Mouse (Mus musculus) liver, adult 2 months (tissue): ENCODE results near the gene Pigs. TPM values are rescaled to one million over a fixed set of nuclear protein-coding genes. Genes with fewer than 3 reads are reported as not detected.

ENCODE experiments used
- DNase-seq: peaks from one replicate; pipeline ENCODE4 v3.0.0-alpha.2; 2011; ENCODE audit warnings: low read depth, low spot score; ENCODE audit errors: extremely low read depth
- H3K27ac ChIP-seq: fragments of 200-500 bp; replicated peaks from 2 replicates; pipeline ENCODE4 v1.5.1; 2012; ENCODE audit warnings: low read depth, mild to moderate bottlenecking, control low read depth, inconsistent platforms, low read length; ENCODE audit not compliant: insufficient read depth
- H3K27me3 ChIP-seq: fragments of 200-500 bp; 2 replicates; pipeline ENCODE4 v1.6.1; 2012; ENCODE audit warnings: mild to moderate bottlenecking, moderate library complexity, low read length, inconsistent platforms; ENCODE audit not compliant: control insufficient read depth, insufficient read depth
- H3K36me3 ChIP-seq: fragments of 200-500 bp; 2 replicates; pipeline ENCODE4 v1.6.1; 2012; ENCODE audit warnings: low read length, inconsistent platforms; ENCODE audit not compliant: control insufficient read depth, insufficient read depth
- H3K4me1 ChIP-seq: fragments of 200-500 bp; 2 replicates; pipeline ENCODE4 v1.6.1; 2011; ENCODE audit warnings: low read length; ENCODE audit not compliant: control insufficient read depth, insufficient read depth
- H3K4me3 ChIP-seq: fragments of 200-500 bp; 2 replicates; pipeline ENCODE4 v1.5.1; 2011; ENCODE audit warnings: low read depth, mild to moderate bottlenecking, control low read depth, low read length, moderate library complexity; ENCODE audit not compliant: insufficient read depth
- H3K79me2 ChIP-seq: fragments of 200-500 bp; 2 replicates; pipeline ENCODE4 v1.6.1; 2012; ENCODE audit warnings: inconsistent platforms, mild to moderate bottlenecking, low read length, moderate library complexity; ENCODE audit not compliant: control insufficient read depth, insufficient read depth
- H3K9ac ChIP-seq: fragments of 200-500 bp; 2 replicates; pipeline ENCODE4 v1.6.1; 2012; ENCODE audit warnings: low read depth, mild to moderate bottlenecking, control low read depth, inconsistent platforms, low read length
- CTCF ChIP-seq: fragments of 200-500 bp; IDR thresholded peaks from 2 replicates; pipeline ENCODE4 v1.5.1; 2011; ENCODE audit warnings: low read depth, low read length, control low read depth
- POLR2A ChIP-seq: fragments of 200-500 bp; IDR thresholded peaks from 2 replicates; pipeline ENCODE4 v1.6.1; 2011; ENCODE audit warnings: low read length, control low read depth; ENCODE audit not compliant: insufficient read depth; ENCODE audit errors: extremely low read depth
- WGBS: fragments of 180-500 bp; shearing (Covaris S2); methylation state at CpG from one replicate; pipeline ENCODE4 v1.1.7; 2018; 5-methylcytosine and 5-hydroxymethylcytosine counted together
- polyA plus RNA-seq: library from polyadenylated mRNA; depleted of rRNA; stranded (reverse); fragments of >200 nt; gene quantifications from 2 replicates; pipeline ENCODE4 v1.2.3, GENCODE M21; 2012
- total RNA-seq: library from RNA; depleted of rRNA; stranded (reverse); fragments of >200 nt; gene quantifications from 2 replicates; pipeline ENCODE4 v1.2.3, GENCODE M21; 2014

Pigs gene
- total and polyA plus RNA-seq, 2 experiments = 6.6 to 35.5 TPM

- Histone ChIP-seq H3K36me3 (no peaks in the 10 kb centered on the region), H3K9ac (no peak overlapping the region), H3K79me2 (no peaks in the 10 kb centered on the region), H3K27me3 (no peaks in the 10 kb centered on the region), H3K4me3 (no peak overlapping the region), H3K27ac (no peak overlapping the region), H3K4me1 (peaks cover 14% of the 10 kb centered on the region)
- 96% methylated on average over 10 of the region's 10 CpGs for WGBS
- peak; percentile 56 for DNase-seq
- TF ChIP-seq POLR2A (no peak), CTCF (peak; percentile 75)
Observed at GRCm38 (mm10) chr11:78347070-78347754, 19.0 kb downstream of the Pigs start.

DNA sequence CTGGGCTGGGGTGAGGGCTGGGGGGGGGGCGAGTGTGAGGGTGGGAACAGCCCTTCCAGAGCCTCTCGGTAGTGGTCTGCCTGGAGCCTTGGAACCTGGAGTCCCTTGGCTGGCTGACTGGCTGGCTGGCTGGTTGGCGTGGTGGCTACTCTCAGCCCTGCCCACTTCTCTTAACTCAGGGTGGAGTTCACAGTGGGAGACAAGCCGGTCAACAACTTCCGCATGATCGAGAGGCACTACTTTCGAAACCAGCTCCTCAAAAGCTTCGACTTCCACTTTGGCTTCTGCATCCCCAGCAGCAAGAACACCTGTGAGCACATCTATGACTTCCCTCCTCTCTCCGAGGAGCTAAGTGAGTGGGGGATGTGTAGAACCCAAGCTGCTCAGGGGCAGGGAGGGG, 19.7 kb downstream of the Pigs start:
- H3K27ac ChIP-seq = no peak overlapping the region
- H3K4me1 ChIP-seq = peaks cover 14% of the 10 kb centered on the region
- H3K9ac ChIP-seq = no peak overlapping the region
- no peaks in the 10 kb centered on the region for H3K79me2 ChIP-seq
- H3K36me3 ChIP-seq = no peaks in the 10 kb centered on the region
- 78% methylated on average over 9 of the region's 9 CpGs for WGBS
- TF ChIP-seq CTCF = no peak
- TF ChIP-seq POLR2A = no peak
- DNase-seq = peak; percentile 28
- H3K27me3 ChIP-seq = no peaks in the 10 kb centered on the region
- no peak overlapping the region for H3K4me3 ChIP-seq

DNA sequence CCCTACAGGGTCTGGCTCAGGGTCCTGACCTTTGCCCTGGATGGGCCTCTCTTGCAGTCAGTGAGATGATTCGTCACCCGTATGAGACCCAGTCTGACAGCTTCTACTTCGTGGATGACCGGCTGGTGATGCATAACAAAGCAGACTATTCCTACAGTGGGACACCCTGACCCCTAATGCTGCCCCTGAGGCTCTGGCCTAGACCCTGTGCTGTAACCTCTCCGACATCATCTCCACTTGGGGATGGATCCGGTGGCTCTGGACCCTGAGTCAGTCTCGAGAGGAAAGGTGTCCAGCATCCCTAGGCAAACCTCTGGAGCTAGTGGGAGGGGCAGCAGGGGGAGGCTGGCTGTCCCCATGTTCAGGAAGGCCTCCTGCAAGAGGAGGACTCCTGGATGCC, 20.3 kb downstream of the Pigs start:
- Histone ChIP-seq H3K4me1 (peaks cover 14% of the 10 kb centered on the region), H3K36me3 (no peaks in the 10 kb centered on the region), H3K9ac (no peak overlapping the region), H3K27me3 (no peaks in the 10 kb centered on the region), H3K4me3 (no peak overlapping the region), H3K27ac (no peak overlapping the region), H3K79me2 (no peaks in the 10 kb centered on the region)
- DNase-seq = no peak
- 78% methylated on average over 7 of the region's 7 CpGs for WGBS
- TF ChIP-seq CTCF (no peak), POLR2A (no peak)

DNA sequence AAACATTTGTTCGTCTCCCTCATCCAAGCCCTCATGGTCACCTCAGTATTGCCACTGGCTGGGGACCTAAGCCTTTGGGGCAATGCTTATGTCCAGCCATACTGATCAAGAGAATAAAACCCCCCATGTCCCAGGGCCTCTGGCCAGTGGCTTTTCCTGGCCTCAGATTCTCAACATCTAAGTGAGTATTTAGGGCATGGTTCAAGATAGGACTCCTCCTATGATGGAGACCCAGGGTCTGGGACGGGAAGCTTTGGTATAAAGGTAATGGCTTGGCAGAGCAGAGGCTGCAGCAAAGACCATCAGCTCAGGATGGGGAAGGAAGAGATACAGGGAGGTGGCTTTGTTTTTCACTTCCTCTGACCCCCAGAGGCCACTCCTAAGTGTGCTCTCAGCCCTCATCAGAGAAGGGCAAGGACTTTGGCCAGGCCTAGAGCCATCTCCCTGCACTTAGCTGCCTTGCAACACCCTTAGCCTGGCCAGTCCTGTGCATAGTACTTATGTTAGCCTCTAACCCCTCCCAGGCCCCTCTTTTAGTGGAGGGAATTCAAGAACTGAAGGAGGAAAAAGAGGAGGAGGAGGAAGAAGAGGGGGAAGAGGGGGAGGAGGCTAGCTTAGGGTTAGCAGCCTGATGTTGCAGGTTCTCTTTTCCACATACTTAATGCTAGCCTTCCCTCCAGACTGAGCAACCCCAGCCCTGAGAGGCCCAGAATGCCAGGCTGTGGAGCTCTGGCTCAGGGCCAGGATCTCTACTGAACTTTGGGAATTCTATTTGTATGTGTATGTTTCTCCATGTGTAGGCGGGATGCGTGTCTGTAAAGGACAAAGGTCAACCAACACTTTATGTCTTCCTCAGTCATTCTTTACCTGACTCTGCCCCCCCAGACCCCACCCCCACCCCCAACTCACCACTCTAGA, 21.5 kb downstream of the Pigs start:
- no peaks in the 10 kb centered on the region for H3K36me3 ChIP-seq
- no peak overlapping the region for H3K4me3 ChIP-seq
- no peaks in the 10 kb centered on the region for H3K27me3 ChIP-seq
- no peak for TF ChIP-seq CTCF
- no peak for TF ChIP-seq POLR2A
- WGBS = 61% methylated on average over 4 of the region's 4 CpGs
- H3K9ac ChIP-seq = no peak overlapping the region
- H3K4me1 ChIP-seq = peaks cover 9% of the 10 kb centered on the region
- no peaks in the 10 kb centered on the region for H3K79me2 ChIP-seq
- H3K27ac ChIP-seq = no peak overlapping the region
- peak; percentile 19 for DNase-seq

DNA sequence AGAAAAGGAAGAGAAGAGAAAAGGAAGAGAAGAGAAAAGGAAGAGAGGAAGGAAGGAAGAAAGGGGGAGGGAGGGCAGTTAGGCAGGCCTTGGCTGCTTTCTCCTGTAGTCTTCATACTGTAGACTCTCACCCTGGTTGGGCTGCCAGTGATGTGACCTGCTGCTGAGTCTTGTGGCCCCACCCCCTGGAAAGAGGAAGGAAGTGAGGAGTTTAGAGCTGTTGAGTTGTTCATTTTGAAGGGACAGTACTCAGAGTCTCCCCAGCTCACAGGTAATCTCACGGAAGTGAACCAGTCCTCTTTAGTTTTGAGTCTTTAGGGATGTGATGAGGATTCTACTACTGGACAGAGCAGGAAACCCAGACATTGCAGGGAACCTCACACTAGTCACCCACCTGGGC, 24.9 kb downstream of the Pigs start:
- no peak for TF ChIP-seq CTCF
- DNase-seq = no peak
- Histone ChIP-seq H3K27me3 (no peaks in the 10 kb centered on the region), H3K4me1 (no peaks in the 10 kb centered on the region), H3K9ac (no peak overlapping the region), H3K36me3 (no peaks in the 10 kb centered on the region), H3K79me2 (no peaks in the 10 kb centered on the region), H3K27ac (no peak overlapping the region), H3K4me3 (no peak overlapping the region)
- WGBS = 91% methylated on average over 1 of the region's 1 CpGs

GRCm38 (mm10) chr11:78354905-78355304, 26.7 kb downstream of the Pigs start:
- H3K4me3 ChIP-seq = no peak overlapping the region
- no peaks in the 10 kb centered on the region for H3K4me1 ChIP-seq
- no peaks in the 10 kb centered on the region for H3K79me2 ChIP-seq
- TF ChIP-seq POLR2A (no peak), CTCF (no peak)
- H3K27ac ChIP-seq = no peak overlapping the region
- no peak for DNase-seq
- no peaks in the 10 kb centered on the region for H3K36me3 ChIP-seq
- WGBS = 81% methylated on average over 6 of the region's 6 CpGs
- H3K9ac ChIP-seq = no peak overlapping the region
- H3K27me3 ChIP-seq = no peaks in the 10 kb centered on the region
